8 mouse cellular contexts compared by ENCODE assay signal in genomic region chr1:74124021-74124981, GRCm38 (mm10). TPM values are rescaled to one million over a fixed set of nuclear protein-coding genes. Genes with fewer than 3 reads are reported as not detected.
DNase-seq lines count a peak whose midpoint lies in the region; ATAC-seq and TF ChIP-seq lines count a peak whose summit lies in the region.

Gene Tns1 (minus strand): TSS chr1:74124449.

- TF ChIP-seq CTCF in layer of hippocampus, adult 2 months (conservative IDR thresholded peaks at IDR 0.05), result no peak

- peaks cover 67% of the 10 kb centered on the region for H3K27me3 ChIP-seq in embryonic facial prominence, embryonic 10.5 days (replicated peaks; ENCODE audit: low read depth, poor library complexity, severe bottlenecking)
- peaks cover 32% of the 10 kb centered on the region for H3K27me3 ChIP-seq in heart, embryonic 11.5 days (ENCODE audit: control insufficient read depth, insufficient read depth, low read length)
- H3K27me3 ChIP-seq in liver, embryonic 13.5 days, result peaks cover 72% of the 10 kb centered on the region

- H3K36me3 ChIP-seq in embryonic facial prominence, embryonic 10.5 days (replicated peaks), result no peaks in the 10 kb centered on the region
- H3K36me3 ChIP-seq in heart, embryonic 11.5 days (ENCODE audit: control insufficient read depth, insufficient read depth, low read length), result no peaks in the 10 kb centered on the region
- H3K36me3 ChIP-seq in liver, embryonic 13.5 days, result no peaks in the 10 kb centered on the region

- no peak for DNase-seq in layer of hippocampus, adult 2 months (ENCODE audit: low spot score in 2 of 2)
- no peak for DNase-seq in layer of hippocampus, adult 9-10 months (ENCODE audit: low spot score)
- DNase-seq in embryonic facial prominence, embryonic 10.5 days (ENCODE audit: low spot score), result peak; percentile 73
- DNase-seq in kidney, adult 9 months, result peak; percentile 53
- DNase-seq in liver, embryonic 13.5 days, result peak; percentile 13
- DNase-seq in naive thymus-derived CD4-positive, alpha-beta T cell, adult 2 months (ENCODE audit: low read depth), result peak; percentile 72
- peak; percentile 66 for DNase-seq in thymus, postnatal 25 days

- peak within 1 kb of the TSS; percentile 49 for H3K4me3 ChIP-seq in layer of hippocampus, adult 2 months
- peak within 1 kb of the TSS; percentile 72 for H3K4me3 ChIP-seq in embryonic facial prominence, embryonic 10.5 days
- peak within 1 kb of the TSS; percentile 60 for H3K4me3 ChIP-seq in heart, embryonic 11.5 days (ENCODE audit: low read depth, low read length)
- H3K4me3 ChIP-seq in liver, embryonic 13.5 days (replicated peaks), result peak within 1 kb of the TSS; percentile 56

- H3K4me2 ChIP-seq in heart, embryonic 11.5 days, result peak within 1 kb of the TSS; percentile 96
- H3K4me2 ChIP-seq in liver, embryonic 13.5 days, result peak within 1 kb of the TSS; percentile 76

- peak; percentile 63 for ATAC-seq in heart, embryonic 11.5 days (replicated peaks; ENCODE audit: insufficient number of reproducible peaks, low FRiP score, low TSS enrichment)
- peak; percentile 45 for ATAC-seq in liver, embryonic 13.5 days (ENCODE audit: low read depth)

- H3K27ac ChIP-seq in layer of hippocampus, adult 2 months, result no peak within 1 kb of the TSS
- peak within 1 kb of the TSS; percentile 81 for H3K27ac ChIP-seq in embryonic facial prominence, embryonic 10.5 days (replicated peaks)
- 0 out of 2 replicates have a peak within 1 kb of the TSS, but pooled peaks have one; percentile 22 for H3K27ac ChIP-seq in heart, embryonic 11.5 days (ENCODE audit: low read depth, low read length)
- H3K27ac ChIP-seq in liver, embryonic 13.5 days, result no peak within 1 kb of the TSS

- WGBS in embryonic facial prominence, embryonic 10.5 days, result under 1% methylated on average over 84 of the region's 84 CpGs
- 1% methylated on average over 84 of the region's 84 CpGs for WGBS in heart, embryonic 11.5 days (ENCODE audit: insufficient replicate concordance)
- WGBS in liver, embryonic 13.5 days (ENCODE audit: insufficient replicate concordance), result 1% methylated on average over 84 of the region's 84 CpGs

- peak within 1 kb of the TSS; percentile 73 for H3K9ac ChIP-seq in heart, embryonic 11.5 days (ENCODE audit: low read depth, low read length)
- peak within 1 kb of the TSS; percentile 59 for H3K9ac ChIP-seq in liver, embryonic 13.5 days

- H3K4me1 ChIP-seq in embryonic facial prominence, embryonic 10.5 days, result peaks cover 42% of the 10 kb centered on the region
- H3K4me1 ChIP-seq in heart, embryonic 11.5 days (ENCODE audit: control insufficient read depth, insufficient read depth, low read length), result peaks cover 17% of the 10 kb centered on the region
- peaks cover 13% of the 10 kb centered on the region for H3K4me1 ChIP-seq in liver, embryonic 13.5 days (replicated peaks)

- H3K9me3 ChIP-seq in embryonic facial prominence, embryonic 10.5 days, result no peaks in the 10 kb centered on the region
- H3K9me3 ChIP-seq in heart, embryonic 11.5 days (replicated peaks; ENCODE audit: control insufficient read depth, low read length), result no peaks in the 10 kb centered on the region
- no peaks in the 10 kb centered on the region for H3K9me3 ChIP-seq in liver, embryonic 13.5 days (replicated peaks)

RNA-seq across cellular contexts. Expression of gene Tns1, which starts in this region (rescaled TPM):
- total RNA-seq in layer of hippocampus, adult 2 months (2021), result 10 to 100 TPM; 41.3 to 43.3 TPM
- 27.4 and 30.4 TPM in 2 replicates for polyA plus RNA-seq in embryonic facial prominence, embryonic 10.5 days (2016; fragmentation: Nextera tagmentation; extraction: Ambion mirVana)
- polyA plus RNA-seq in heart, embryonic 11.5 days (2014; fragmentation: Nextera tagmentation; extraction: Ambion mirVana), result 71.9 and 75.6 TPM in 2 replicates
- 11.3 and 11.7 TPM in 2 replicates for polyA plus RNA-seq in liver, embryonic 13.5 days (2015; fragmentation: Nextera tagmentation; extraction: Ambion mirVana)

Comparison
In these comparisons a context has a peak if more than half of its experiments do, and no peak if none do; other contexts are left out.
1. DNase-seq: peak in embryonic facial prominence, embryonic 10.5 days (single experiment), kidney, adult 9 months (single experiment), liver, embryonic 13.5 days (single experiment), naive thymus-derived CD4-positive, alpha-beta T cell, adult 2 months (single experiment) and thymus, postnatal 25 days (single experiment); none in layer of hippocampus, adult 2 months (0 of 2) and layer of hippocampus, adult 9-10 months (single experiment).
2. H3K27ac ChIP-seq: peak in embryonic facial prominence, embryonic 10.5 days (single experiment) and heart, embryonic 11.5 days (single experiment); none in layer of hippocampus, adult 2 months (single experiment) and liver, embryonic 13.5 days (single experiment).
3. Peak in every context shown above with its lines, with median percentiles within 50 percentile points of each other: H3K4me3 ChIP-seq.